Mouse (Mus musculus) forebrain, embryonic 13.5 days (tissue): ENCODE results near the gene Olfr70. TPM values are rescaled to one million over a fixed set of nuclear protein-coding genes. Genes with fewer than 3 reads are reported as not detected.
A peak's percentile ranks its signal among the peaks of the same experiment; 100 is the strongest.

Experiments used
- ATAC-seq: fragments of 200-750 bp; cut with Nextera tagmentation; 2 replicates; pipeline ENCODE4 v1.8.0; 2017
- H3K27ac ChIP-seq: fragments of 300-500 bp; sonication (generic); 2 replicates; pipeline ENCODE4 v1.5.1; 2015; ENCODE audit warnings: inconsistent platforms, mild to moderate bottlenecking, moderate library complexity
- H3K27me3 ChIP-seq: fragments of 300-500 bp; sonication (generic); 2 replicates; pipeline ENCODE4 v1.6.1; 2015; ENCODE audit warnings: mild to moderate bottlenecking, inconsistent platforms
- H3K36me3 ChIP-seq: fragments of 300-500 bp; sonication (generic); 2 replicates; pipeline ENCODE4 v1.6.1; 2015; ENCODE audit warnings: mild to moderate bottlenecking, inconsistent platforms; ENCODE audit not compliant: poor library complexity, severe bottlenecking
- H3K4me1 ChIP-seq: fragments of 300-500 bp; sonication (generic); 2 replicates; pipeline ENCODE4 v1.6.1; 2015; ENCODE audit warnings: inconsistent platforms
- H3K4me2 ChIP-seq: fragments of 300-500 bp; sonication (generic); 2 replicates; pipeline ENCODE4 v1.6.1; 2015; ENCODE audit warnings: inconsistent platforms, mild to moderate bottlenecking, moderate library complexity
- H3K4me3 ChIP-seq: fragments of 300-500 bp; sonication (generic); 2 replicates; pipeline ENCODE4 v1.5.1; 2015; ENCODE audit warnings: mild to moderate bottlenecking, inconsistent platforms
- H3K9ac ChIP-seq: fragments of 300-500 bp; sonication (generic); 2 replicates; pipeline ENCODE4 v1.6.1; 2015; ENCODE audit warnings: mild to moderate bottlenecking, inconsistent platforms
- H3K9me3 ChIP-seq: fragments of 300-500 bp; sonication (generic); replicated peaks from 2 replicates; pipeline ENCODE4 v1.6.1; 2016; ENCODE audit warnings: inconsistent platforms
- WGBS: fragments of 180-500 bp; shearing (Covaris S2); methylation state at CpG from one replicate; pipeline ENCODE4 v1.1.7; 2015; 5-methylcytosine and 5-hydroxymethylcytosine counted together
- polyA plus RNA-seq: library from polyadenylated mRNA; unstranded; fragments of >200 nt; fragmentation: Nextera tagmentation; extraction: Ambion mirVana; gene quantifications from 2 replicates; pipeline ENCODE4 v1.2.1, GENCODE M21; 2015

The Olfr70 gene
- polyA plus RNA-seq, 1 experiment from 2014 or later: not detected

DNA sequence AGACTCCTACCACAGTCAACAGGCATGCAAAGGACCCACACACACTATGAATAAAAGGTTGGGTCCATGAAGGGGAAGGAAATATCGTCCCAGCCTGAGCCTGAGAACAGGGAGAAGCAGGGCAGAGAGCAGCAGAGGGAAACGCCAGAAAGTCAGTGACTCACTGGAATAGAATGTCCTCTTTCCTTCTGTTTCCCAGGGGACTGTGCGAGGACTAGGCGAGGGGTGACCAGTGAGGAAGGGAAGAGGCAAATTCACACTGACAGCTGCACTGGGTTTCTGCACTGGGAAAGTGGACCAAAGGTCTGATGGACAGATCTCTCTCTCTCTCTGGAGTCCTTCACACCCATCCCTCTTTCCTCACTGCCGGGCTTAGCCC is 28.0 kb upstream of the Olfr70 start:
- Histone ChIP-seq H3K4me3 (no peak overlapping the region), H3K4me2 (no peak overlapping the region), H3K9me3 (no peaks in the 10 kb centered on the region), H3K36me3 (no peaks in the 10 kb centered on the region), H3K27me3 (no peaks in the 10 kb centered on the region), H3K27ac (no peak overlapping the region), H3K9ac (no peak overlapping the region), H3K4me1 (no peaks in the 10 kb centered on the region)
- WGBS: 78% methylated on average over 5 of the region's 5 CpGs
- no peak for ATAC-seq

DNA sequence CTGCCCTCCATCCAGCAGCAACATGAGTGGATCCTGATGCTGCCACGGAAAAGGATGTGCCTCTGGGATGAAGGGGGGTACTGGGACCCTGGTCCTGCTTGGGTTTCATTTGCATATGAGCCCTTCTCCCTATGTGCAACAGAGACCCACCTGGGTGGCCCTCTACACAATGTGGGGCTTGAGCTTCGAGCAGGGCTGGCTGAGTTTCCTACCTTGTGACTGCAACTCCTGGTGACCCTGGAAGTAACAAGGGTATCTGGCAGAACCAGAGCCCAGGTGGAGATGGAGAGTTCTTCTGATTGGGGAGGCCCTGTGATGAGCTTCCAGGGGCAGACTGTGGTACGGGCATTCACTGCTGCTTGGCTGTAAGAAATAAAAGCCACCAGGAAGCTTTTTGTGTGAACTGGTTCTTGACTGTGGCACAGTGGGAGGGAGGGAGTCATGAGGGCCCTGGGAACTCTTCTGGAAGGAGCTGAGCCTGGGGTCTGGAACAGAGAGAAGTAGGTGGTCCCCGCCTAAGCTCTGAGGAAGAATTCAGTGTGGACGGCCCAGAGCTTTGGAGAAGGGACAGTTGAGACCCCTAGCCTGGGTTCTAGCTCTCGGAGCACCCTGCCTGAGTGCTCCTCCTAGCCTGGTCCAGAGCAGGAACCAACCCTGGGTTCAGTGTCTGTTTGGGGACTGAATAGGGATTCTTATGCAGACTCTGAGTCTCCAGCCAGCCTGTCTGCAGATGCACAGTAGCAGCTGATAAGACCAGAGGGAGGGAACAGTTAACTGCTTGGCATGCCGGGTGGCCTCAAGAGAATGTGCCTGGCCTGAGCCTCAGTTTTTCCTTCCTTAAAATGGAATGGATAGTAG is 27.3 kb upstream of the Olfr70 start:
- H3K9me3 ChIP-seq: no peaks in the 10 kb centered on the region
- no peaks in the 10 kb centered on the region for H3K36me3 ChIP-seq
- no peak overlapping the region for H3K27ac ChIP-seq
- no peaks in the 10 kb centered on the region for H3K27me3 ChIP-seq
- H3K9ac ChIP-seq: no peak overlapping the region
- no peak overlapping the region for H3K4me3 ChIP-seq
- H3K4me2 ChIP-seq: no peak overlapping the region
- H3K4me1 ChIP-seq: no peaks in the 10 kb centered on the region
- no peak for ATAC-seq
- 72% methylated on average over 7 of the region's 7 CpGs for WGBS

DNA sequence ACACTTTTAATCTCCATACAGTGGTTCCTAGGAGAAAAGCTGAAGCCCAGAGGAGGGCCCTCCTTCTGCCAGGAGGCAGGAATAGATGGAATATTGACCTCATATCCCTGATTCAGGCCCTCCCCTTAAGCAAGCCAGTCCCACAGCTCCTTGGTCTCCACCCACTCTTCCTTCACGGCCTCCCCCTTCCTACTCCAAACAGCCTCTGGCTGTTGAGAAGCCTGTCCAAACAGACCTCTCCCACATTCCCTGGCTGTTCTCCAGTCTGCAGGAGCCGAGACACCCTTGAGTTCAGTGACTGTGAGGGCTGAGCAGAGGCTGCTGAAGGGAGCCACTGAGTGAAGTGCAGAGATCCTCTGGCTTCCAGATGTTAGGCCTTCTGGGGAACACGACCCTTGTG is 26.4 kb upstream of the Olfr70 start, which contains the start of gene Hrct1:
Hrct1 (plus strand) TSS at position 194 of the 400 bp plus-strand sequence.
- H3K4me1 ChIP-seq: no peaks in the 10 kb centered on the region
- H3K4me2 ChIP-seq: no peak within 1 kb of the TSS
- 61% methylated on average over 3 of the region's 3 CpGs for WGBS
- ATAC-seq: no peak
- H3K27me3 ChIP-seq: no peaks in the 10 kb centered on the region
- no peaks in the 10 kb centered on the region for H3K36me3 ChIP-seq
- H3K9me3 ChIP-seq: no peaks in the 10 kb centered on the region
- H3K27ac ChIP-seq: no peak within 1 kb of the TSS
- no peak within 1 kb of the TSS for H3K9ac ChIP-seq
- H3K4me3 ChIP-seq: no peak within 1 kb of the TSS

DNA sequence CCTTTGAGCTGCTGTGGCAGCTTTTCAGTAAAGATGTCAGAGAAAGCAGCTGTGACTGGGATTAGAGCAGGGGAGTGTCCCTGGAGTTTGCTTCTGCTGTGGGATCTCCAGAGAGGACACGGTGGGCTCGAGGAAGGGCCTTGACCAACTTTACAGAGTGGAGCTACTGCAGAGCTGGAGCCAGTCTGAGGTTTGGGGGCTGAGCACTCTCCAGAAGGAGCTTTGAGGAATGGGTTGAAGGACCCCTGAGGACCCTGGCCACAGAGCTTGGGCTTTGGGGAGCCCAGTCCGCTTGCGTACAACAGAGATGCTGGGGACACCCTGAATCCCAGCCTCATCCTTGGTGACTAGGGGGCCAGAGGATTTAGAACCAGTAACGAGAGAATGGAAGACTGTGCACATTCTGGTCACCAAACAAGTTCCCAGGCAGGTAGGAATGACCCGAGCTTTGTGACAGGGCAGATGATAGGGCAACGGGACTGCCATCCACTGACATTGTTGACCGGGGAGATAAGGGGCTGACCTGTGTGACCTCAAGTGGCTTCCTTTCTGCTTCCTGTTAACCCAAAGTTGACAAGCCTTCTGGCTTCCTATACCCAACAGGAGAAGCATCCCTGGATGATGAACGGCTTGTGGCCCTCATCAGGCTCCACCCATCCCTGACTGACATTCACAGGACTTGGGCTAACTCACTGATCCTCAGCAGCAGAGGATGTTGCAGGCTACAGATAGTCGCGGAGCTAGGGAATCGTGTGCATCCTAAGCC is 25.8 kb upstream of the Olfr70 start:
- no peak overlapping the region for H3K4me2 ChIP-seq
- H3K27ac ChIP-seq: no peak overlapping the region
- H3K4me3 ChIP-seq: no peak overlapping the region
- H3K9me3 ChIP-seq: no peaks in the 10 kb centered on the region
- H3K36me3 ChIP-seq: no peaks in the 10 kb centered on the region
- H3K27me3 ChIP-seq: no peaks in the 10 kb centered on the region
- 82% methylated on average over 12 of the region's 12 CpGs for WGBS
- H3K4me1 ChIP-seq: no peaks in the 10 kb centered on the region
- no peak overlapping the region for H3K9ac ChIP-seq
- ATAC-seq: no peak

DNA sequence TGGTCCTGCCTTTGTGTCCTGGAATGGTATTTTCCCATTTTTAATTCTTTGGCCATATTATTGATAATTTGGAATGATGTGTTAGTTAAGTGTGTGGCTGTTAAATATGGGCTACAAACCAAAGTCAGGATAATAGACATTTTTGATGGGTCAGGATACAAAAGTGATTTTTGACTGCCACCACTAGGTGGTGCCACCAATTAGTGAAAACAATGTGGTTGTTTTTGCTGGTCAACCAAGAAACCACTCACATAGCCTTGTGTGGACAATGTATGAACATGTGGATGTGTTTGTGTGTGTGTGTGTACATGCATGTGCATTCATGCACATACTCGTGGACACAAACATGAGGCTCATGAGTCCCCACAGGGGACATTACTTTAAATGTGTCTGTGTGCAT is 24.2 kb upstream of the Olfr70 start:
- no peak overlapping the region for H3K9ac ChIP-seq
- no peaks in the 10 kb centered on the region for H3K36me3 ChIP-seq
- H3K27me3 ChIP-seq: no peaks in the 10 kb centered on the region
- no peaks in the 10 kb centered on the region for H3K9me3 ChIP-seq
- H3K4me2 ChIP-seq: no peak overlapping the region
- no peak overlapping the region for H3K4me3 ChIP-seq
- ATAC-seq: no peak
- no peak overlapping the region for H3K27ac ChIP-seq
- H3K4me1 ChIP-seq: peaks cover 8% of the 10 kb centered on the region; the same call in 1 of the 2 replicates
- 47% methylated on average over 1 of the region's 1 CpGs for WGBS

DNA sequence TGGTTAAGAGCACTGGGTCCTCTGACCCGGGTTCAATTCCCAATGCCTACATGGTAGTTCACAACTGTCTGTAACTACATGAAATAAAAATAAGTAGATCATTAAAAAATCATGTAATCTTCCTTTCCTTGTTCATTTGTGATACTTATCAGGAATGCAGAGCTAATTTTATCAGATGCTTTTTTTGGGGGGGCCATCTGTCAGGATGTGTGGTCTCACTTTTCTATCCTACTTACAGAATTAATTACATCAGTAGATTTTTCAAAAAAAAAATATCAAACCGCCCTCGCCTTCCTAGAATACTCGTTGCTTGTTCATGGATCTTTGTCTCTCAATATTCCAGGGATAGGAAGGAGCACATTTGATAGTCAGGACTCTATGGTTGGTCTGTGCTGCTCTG is 21.6 kb upstream of the Olfr70 start:
- Histone ChIP-seq H3K27ac (no peak overlapping the region; the same call in 1 of the 2 replicates), H3K9me3 (no peaks in the 10 kb centered on the region), H3K27me3 (no peaks in the 10 kb centered on the region), H3K4me3 (no peak overlapping the region), H3K36me3 (no peaks in the 10 kb centered on the region), H3K9ac (no peak overlapping the region), H3K4me1 (peaks cover 8% of the 10 kb centered on the region; the same call in 1 of the 2 replicates), H3K4me2 (no peak overlapping the region)
- ATAC-seq: no peak
- WGBS: 80% methylated on average over 4 of the region's 4 CpGs

DNA sequence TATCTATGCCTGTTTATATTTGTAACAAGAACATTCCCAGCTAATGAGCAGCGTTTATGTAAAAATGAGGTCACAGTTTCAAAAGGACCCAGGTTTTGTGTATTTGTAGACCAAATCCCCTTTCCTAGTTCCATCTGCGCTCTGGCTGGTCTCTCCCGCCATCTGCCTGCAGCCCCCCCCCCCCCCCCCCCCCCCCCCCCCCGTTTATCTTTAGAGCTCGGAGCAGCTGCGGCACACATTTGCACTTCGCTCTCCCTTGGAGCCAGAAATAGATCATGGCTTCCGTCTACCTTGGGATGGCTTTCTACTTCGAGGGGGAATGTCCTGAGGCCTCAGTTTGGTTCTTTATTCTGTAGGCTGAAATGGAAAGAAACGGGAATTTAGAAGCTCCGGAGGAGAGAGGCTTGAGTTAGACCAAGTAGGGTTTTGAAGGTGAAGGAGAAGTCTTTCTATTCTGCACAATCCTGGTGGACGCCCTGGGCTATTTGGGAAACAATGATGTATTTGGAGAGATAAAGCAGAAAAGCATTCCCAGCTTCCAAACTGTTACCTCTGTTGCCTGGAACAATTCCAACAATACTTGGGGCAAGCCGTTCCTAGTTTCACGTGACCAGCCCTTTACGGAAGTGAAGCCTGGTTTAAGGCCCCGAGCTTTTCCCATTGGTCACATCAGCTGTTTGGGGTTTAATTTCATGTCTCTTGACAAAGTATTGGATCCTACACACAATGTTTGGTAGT is 20.1 kb upstream of the Olfr70 start:
- Histone ChIP-seq H3K4me2 (no peak overlapping the region), H3K36me3 (no peaks in the 10 kb centered on the region), H3K4me1 (peaks cover 8% of the 10 kb centered on the region; the same call in 1 of the 2 replicates), H3K4me3 (no peak overlapping the region), H3K27ac (peak overlapping the region; percentile 61), H3K9ac (no peak overlapping the region), H3K27me3 (no peaks in the 10 kb centered on the region), H3K9me3 (no peaks in the 10 kb centered on the region)
- WGBS: 55% methylated on average over 13 of the region's 16 CpGs
- peak; percentile 38; the same call in 1 of the 2 replicates for ATAC-seq

DNA sequence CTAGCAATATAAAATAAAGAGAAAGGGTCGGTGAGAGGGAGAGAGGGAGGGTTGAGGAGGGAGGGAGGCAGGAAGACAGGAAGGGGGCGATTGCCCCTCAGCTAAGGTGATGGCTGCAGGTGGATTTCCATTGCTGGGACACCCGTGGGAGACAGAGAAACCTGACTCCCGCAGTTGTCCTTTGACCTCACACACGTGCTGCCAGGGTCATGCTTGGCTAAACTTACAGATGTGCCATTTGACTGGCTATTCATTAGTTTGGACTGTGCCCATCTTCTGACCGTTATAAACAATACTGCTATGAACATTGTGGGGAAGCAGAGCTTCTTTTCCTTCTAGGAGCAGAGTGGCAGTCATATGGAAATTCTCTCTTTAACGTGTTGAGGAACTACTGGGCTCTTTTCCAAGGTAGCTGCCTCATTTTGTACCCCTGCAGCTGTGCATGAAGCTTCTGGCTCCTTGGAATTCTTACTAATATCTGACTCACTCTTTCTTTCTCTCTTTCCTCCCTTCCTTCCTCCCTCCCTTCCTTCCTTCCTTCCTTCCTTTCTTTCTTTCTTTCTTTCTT is 13.1 kb upstream of the Olfr70 start:
- H3K4me3 ChIP-seq: no peak overlapping the region
- H3K4me1 ChIP-seq: peaks cover 5% of the 10 kb centered on the region; the same call in 1 of the 2 replicates
- no peak overlapping the region for H3K27ac ChIP-seq
- H3K36me3 ChIP-seq: no peaks in the 10 kb centered on the region
- no peak overlapping the region for H3K4me2 ChIP-seq
- H3K9ac ChIP-seq: no peak overlapping the region
- no peaks in the 10 kb centered on the region for H3K27me3 ChIP-seq
- WGBS: 38% methylated on average over 7 of the region's 7 CpGs
- no peak for ATAC-seq
- no peaks in the 10 kb centered on the region for H3K9me3 ChIP-seq

DNA sequence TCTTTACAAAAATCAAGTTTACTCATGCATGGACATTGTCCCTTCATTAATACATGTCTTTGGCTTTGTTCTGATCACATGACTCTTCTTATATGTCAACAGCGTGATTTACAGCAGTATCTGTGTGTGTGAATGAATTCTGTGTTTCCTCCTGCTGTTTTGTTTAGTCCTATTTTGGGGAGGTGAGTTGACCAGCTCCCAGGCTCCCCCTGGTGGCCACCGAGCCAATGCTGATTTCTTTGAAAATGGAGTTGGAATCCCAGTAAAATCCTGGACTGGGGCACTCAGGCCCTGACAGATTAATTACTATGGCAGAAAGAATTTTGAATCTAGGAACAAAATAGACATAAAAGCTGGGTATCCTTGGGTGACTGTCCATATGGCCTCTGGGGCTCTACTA is 11.2 kb upstream of the Olfr70 start:
- 0 out of 2 replicates have a peak, but pooled peaks have one; percentile 36 for ATAC-seq
- Histone ChIP-seq H3K9me3 (no peaks in the 10 kb centered on the region), H3K36me3 (no peaks in the 10 kb centered on the region), H3K9ac (no peak overlapping the region), H3K27me3 (no peaks in the 10 kb centered on the region), H3K4me3 (no peak overlapping the region), H3K27ac (no peak overlapping the region), H3K4me2 (no peak overlapping the region), H3K4me1 (peaks cover 9% of the 10 kb centered on the region; the same call in 1 of the 2 replicates)
- WGBS: 0% methylated on average over 2 of the region's 2 CpGs

DNA sequence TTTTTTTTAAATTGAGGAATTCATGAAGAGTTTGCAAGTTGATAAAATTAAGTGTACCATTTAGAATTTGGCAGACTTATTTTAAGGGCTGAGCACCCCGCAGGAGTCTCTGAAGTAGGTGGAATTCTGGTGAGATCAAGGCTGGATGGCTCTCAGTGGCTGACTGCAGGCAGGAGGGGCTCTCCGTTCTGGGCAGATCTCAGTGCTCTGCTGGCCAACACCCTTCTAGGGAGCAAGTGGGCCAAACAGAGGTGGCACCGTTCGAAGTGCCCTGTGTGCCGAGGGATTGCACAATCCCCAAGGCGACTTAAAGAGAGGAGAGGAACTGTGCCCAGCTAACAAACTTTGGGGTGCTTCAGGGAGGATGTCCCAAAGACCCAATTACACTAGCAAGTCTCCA is 9.3 kb upstream of the Olfr70 start, which contains the start of gene Olfr71:
Olfr71 (minus strand) TSS at position 387 of the 400 bp plus-strand sequence.
- no peaks in the 10 kb centered on the region for H3K9me3 ChIP-seq
- no peaks in the 10 kb centered on the region for H3K27me3 ChIP-seq
- no peaks in the 10 kb centered on the region for H3K36me3 ChIP-seq
- H3K4me1 ChIP-seq: peaks cover 9% of the 10 kb centered on the region; the same call in 1 of the 2 replicates
- H3K4me2 ChIP-seq: no peak within 1 kb of the TSS
- ATAC-seq: no peak
- 79% methylated on average over 6 of the region's 6 CpGs for WGBS
- H3K9ac ChIP-seq: no peak within 1 kb of the TSS
- no peak within 1 kb of the TSS for H3K27ac ChIP-seq
- H3K4me3 ChIP-seq: no peak within 1 kb of the TSS

DNA sequence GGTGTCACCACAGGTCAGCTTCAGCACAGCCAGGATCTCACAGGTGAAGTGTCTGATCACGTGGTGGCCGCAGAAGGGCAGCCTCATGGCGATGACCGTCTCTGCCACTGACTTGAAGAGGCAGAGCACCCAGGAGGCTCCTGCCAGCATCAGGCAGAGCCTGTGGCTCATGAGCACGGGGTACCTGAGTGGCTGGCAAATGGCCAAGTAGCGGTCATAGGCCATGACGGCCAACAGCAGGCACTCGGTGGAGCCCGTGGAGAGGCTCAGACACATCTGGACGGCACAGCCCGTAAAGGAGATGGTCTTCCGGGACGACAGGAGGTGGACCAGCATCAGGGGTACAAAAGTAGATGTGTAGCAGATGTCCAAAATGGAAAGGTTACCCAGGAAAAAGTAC is 5.4 kb upstream of the Olfr70 start:
- H3K4me1 ChIP-seq: 0 out of 2 replicates have a peak, but pooled peaks cover 4% of the 10 kb centered on the region
- no peak overlapping the region for H3K9ac ChIP-seq
- WGBS: 87% methylated on average over 13 of the region's 13 CpGs
- no peak overlapping the region for H3K4me2 ChIP-seq
- no peak overlapping the region for H3K4me3 ChIP-seq
- no peaks in the 10 kb centered on the region for H3K36me3 ChIP-seq
- no peaks in the 10 kb centered on the region for H3K27me3 ChIP-seq
- no peak for ATAC-seq
- no peaks in the 10 kb centered on the region for H3K9me3 ChIP-seq
- H3K27ac ChIP-seq: no peak overlapping the region
